Mouse (Mus musculus) thymus, postnatal 36 days (tissue): Measurements from ENCODE around the gene Grin2b.

Experiments
- DNase-seq, 2 experiments: peaks; one replicate each; pipeline ENCODE4 v3.0.0; 2022; ENCODE audit warnings: mixed read lengths in 2 of 2

The Grin2b gene

GRCm38 (mm10) chr6:136173191-136173896 lies at the start of gene Grin2b:
Grin2b (minus strand) TSS chr6:136173511.
- DNase-seq, result no peak

GRCm38 (mm10) chr6:136221894-136222293 lies 48.6 kb upstream of the Grin2b start:
- no peak for DNase-seq

GRCm38 (mm10) chr6:136210442-136210841 lies 37.1 kb upstream of the Grin2b start:
- no peak for DNase-seq

- DNase-seq, result no peak
Measured at GRCm38 (mm10) chr6:136199814-136200213, 26.5 kb upstream of the Grin2b start.

DNA sequence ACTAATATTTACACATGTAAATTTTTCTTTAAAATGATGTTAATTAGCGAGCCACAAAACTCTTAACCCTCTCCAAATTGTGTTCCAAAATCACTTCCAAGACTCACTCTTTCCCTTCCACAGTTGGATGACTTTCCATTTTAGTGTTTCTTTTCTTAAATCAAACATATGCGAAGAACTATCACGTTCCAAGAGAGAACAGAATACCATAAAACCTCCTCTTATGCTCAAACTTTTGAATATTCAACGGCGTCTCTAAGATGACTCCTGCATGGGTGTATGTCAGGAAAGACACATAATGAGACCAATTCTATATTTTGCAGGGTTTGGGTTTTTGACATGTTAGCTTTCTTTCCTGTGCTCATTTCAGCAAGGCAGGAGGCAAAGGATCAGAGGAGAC lies 21.3 kb upstream of the Grin2b start:
- no peak for DNase-seq

- DNase-seq, result no peak
Measured at GRCm38 (mm10) chr6:136178066-136178465, 4.8 kb upstream of the Grin2b start.

DNA sequence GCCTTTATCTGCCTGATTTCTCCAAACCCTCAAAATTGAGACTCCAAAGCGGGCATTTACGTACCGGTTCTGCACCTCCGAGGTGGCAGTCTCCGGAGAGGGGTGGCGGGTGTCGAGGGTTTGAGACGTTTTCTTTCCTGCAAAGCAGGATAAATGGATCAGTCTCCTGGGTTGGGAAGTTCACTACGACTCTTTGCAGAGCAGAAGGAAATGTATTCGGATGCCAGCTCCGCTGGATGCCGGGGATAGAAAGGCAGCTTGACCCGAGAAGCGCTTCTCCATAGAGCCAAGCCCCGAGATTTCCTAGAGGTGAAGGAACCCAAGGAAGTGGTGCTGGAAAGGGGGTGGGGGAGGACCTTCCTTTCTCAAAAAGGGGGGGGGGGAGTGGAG lies 515 bp downstream of the Grin2b start:
- DNase-seq, result no peak

GRCm38 (mm10) chr6:136172172-136172651 lies 1.1 kb downstream of the Grin2b start:
- DNase-seq, result no peak

- no peak for DNase-seq
Measured at GRCm38 (mm10) chr6:136171343-136171742, 2.0 kb downstream of the Grin2b start.

DNA sequence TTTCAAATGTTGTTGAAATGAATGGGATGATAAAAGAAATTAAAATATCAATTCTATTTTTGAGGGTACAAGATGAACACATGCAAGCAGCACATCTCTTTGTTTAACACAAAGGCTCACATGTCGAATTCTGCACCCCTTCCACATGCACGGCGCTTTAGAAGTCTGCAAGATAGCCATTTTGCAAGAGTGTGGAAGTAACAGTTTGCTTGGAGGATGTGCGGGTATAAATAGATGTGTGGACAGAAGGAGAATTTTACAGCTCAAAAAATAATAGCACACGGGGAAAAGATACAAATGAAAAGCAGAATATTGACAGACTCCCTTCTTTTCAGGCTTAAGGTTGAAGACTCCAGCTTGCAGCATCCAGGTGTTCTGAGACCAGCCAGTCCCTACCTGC lies 2.9 kb downstream of the Grin2b start:
- no peak for DNase-seq

DNA sequence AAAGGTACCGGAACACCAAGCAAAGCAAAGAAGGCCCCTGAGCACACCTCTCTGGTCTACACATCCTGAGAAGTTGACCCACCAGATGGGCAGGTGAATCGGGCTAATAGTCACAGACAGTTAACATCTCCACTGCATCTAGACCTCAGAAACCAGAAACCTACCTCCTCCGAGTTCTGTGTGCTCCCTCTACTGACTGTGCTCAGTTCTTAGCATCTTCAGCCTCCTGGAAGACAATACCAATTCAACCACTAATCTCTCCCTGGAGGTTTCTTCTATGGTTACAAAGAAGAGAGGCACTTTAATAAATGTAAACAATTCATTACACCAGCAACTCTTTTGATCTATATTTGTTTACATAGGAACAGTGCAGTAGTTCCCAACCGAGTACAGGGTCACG lies 6.0 kb downstream of the Grin2b start:
- DNase-seq, result no peak

GRCm38 (mm10) chr6:136165443-136166077 lies 7.8 kb downstream of the Grin2b start:
- no peak for DNase-seq

DNA sequence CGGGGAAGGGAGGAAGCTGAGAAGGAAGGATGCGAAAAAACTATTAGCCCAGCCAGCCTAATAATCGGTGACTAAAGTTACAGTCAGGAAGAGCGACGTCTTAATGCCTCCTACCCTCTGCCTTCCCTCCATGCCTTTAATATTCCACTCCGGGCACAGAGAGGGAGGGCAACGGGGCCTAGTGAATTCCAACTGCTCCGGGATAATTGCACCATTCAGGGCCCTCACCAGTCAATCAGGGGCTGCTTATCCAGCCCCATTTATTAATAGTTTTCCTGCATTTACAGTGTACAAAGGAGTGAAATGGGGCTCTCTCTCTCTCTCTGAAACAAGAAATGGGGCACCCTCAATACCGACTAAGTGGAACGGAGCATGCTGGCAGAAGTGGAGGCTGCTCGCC lies 11.2 kb downstream of the Grin2b start:
- no peak for DNase-seq

GRCm38 (mm10) chr6:136153444-136153843 lies 19.9 kb downstream of the Grin2b start:
- DNase-seq, result no peak

DNA sequence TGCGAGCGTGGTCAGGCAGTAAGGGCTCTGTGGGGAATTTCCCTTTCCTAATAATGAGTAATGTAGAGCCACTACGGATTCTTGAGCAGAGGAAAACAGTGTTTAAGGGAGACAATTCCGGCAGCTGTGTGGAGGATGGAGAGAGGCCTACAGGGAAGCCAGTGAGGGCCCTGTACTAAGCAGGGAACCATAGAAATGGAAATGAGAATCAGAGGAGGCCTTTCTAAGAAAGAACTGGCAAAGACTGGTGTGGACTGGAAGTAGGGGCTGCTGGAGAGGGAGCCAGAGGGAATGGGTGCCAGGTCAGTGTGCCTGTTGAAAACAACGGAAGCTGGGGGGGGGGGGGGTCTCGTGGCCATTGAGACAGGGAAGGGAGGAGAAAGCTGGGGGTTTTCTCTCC lies 23.2 kb downstream of the Grin2b start:
- no peak for DNase-seq

GRCm38 (mm10) chr6:136139967-136140366 lies 33.3 kb downstream of the Grin2b start:
- DNase-seq, result no peak

GRCm38 (mm10) chr6:136130456-136130855 lies 42.9 kb downstream of the Grin2b start:
- no peak for DNase-seq

DNA sequence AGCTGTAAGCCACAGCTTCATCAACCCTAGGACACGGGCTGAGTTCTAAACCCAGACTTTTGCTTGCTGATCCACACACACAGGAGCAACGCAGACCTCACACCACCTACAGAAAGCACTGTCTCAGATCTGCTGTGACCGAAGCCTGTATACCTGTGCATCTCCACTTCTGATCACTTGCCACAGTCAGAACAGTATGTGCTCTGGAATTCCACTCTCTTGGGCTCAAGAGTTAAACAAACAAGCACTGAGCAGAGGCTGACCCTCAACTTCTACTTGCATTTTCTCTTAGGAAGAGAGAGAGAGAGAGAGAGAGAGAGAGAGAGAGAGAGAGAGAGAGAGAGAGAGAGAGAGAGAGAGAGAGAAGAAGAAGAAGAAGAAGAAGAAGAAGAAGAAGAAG lies 50.7 kb downstream of the Grin2b start:
- DNase-seq, result no peak

- no peak for DNase-seq
Measured at GRCm38 (mm10) chr6:136117390-136117789, 55.9 kb downstream of the Grin2b start.

DNA sequence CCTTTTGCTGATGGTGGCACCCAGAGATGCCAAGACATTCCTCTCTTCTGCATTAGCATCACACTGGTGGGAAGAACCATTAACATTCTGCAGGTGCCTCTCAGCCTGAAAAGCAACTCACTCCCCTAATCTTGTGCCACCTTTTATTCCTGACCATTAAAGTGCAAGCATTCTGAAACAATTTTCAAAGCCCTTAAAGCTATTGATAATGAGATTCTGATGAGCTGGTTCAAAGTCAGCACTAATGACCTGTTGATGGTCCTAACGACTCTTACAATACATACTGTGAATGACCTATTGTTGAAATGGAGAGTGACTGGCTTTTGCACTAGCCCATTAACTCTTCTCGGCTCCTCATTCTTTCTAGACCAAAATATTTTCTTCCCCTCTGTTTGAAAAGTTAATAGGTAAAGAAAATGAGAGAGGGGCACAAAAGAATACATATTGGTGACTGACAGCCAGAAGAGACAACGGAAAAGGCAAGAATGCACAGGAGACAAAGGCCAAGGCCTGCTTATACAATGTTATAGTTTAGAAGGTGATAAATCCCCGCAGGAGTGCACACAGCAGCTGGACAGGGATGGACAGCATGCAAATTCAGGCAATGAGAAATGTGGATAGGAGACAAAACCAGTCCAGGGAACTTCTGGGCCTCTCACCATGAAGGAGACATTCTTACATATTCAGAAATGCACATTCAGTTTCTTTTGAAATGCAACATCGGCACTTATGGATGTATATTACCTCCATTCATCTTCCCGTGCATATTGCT lies 59.5 kb downstream of the Grin2b start:
- DNase-seq, result no peak

DNA sequence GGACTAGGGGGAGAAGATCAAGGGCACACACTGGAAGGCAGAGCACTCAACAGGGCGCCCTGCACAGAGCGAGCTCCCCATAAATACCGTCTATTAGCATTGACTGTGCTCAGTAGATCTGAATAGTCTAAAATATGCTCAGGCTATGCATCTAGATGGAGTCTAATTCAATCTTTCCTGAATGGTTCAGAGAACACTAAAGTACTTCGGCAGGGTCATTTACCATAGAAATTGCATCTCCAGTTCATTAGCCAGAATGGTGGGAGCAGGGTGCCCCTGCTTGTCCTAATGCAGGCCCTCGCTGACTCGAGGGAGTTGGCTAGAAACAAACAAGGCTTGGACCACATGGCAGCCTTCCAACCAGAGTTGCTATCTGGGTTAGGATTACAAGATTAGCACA lies 64.1 kb downstream of the Grin2b start:
- no peak for DNase-seq

DNA sequence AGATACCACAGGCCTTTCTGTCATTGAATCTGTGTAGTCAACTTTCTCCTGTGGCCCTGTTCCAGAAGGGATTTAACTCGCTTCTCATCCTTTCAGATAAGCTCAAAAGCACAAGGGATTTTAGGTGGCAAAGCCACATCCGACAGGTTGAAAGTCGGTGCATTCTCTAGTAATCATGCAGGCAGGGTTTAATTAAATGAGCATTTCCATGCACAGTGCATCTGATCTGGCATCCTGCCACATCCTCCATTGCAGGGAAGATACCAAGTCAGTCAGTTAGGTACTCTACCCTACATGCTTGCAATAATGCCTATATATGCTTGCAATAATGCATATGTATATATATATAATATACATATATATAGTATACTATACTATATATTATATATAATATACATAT lies 64.8 kb downstream of the Grin2b start:
- DNase-seq, result no peak

GRCm38 (mm10) chr6:136105221-136105620 lies 68.1 kb downstream of the Grin2b start:
- no peak for DNase-seq

- no peak for DNase-seq
Measured at GRCm38 (mm10) chr6:136100241-136100640, 73.1 kb downstream of the Grin2b start.
